Mouse (Mus musculus) megakaryocyte, embryonic 14.5 days (primary cell): ENCODE data around the gene Rad50. TPM values are rescaled to one million over a fixed set of nuclear protein-coding genes. Genes with fewer than 3 reads are reported as not detected.

ENCODE experiments used
- H3K27me3 ChIP-seq: replicated peaks from 2 replicates; pipeline ENCODE3; 2012; ENCODE audit warnings: inconsistent platforms
- H3K36me3 ChIP-seq: replicated peaks from 2 replicates; pipeline ENCODE3; 2012; ENCODE audit warnings: low read length, inconsistent platforms, mixed read lengths
- H3K4me1 ChIP-seq: 2 replicates; pipeline ENCODE4 v1.6.1; 2012; ENCODE audit warnings: inconsistent platforms
- H3K4me3 ChIP-seq: replicated peaks from 2 replicates; pipeline ENCODE3; 2012; ENCODE audit warnings: moderate library complexity, mild to moderate bottlenecking, inconsistent platforms
- H3K9me3 ChIP-seq: 2 replicates; pipeline ENCODE4 v1.6.1; 2012; ENCODE audit warnings: inconsistent platforms
- FLI1 ChIP-seq: IDR thresholded peaks from 2 replicates; pipeline ENCODE4 v1.6.1; 2012; ENCODE audit warnings: low read length, inconsistent platforms, mixed read lengths
- GATA1 ChIP-seq: IDR thresholded peaks from 3 replicates; pipeline ENCODE4 v1.6.1; 2012; ENCODE audit warnings: mixed read lengths, low read length, inconsistent platforms, borderline replicate concordance
- polyA plus RNA-seq: library from polyadenylated mRNA; stranded (reverse); fragments of >175 nt; gene quantifications from 2 replicates; pipeline ENCODE4 v1.2.3, GENCODE M21; 2012; ENCODE audit warnings: low replicate concordance; ENCODE audit not compliant: insufficient read depth

The Rad50 gene
- polyA plus RNA-seq, 1 experiment = 3.2 TPM

- TF ChIP-seq GATA1 = no peak
- TF ChIP-seq FLI1 = no peak
- no peaks in the 10 kb centered on the region for H3K27me3 ChIP-seq
- peaks cover 13% of the 10 kb centered on the region for H3K4me1 ChIP-seq
- H3K4me3 ChIP-seq = no peak overlapping the region
- H3K36me3 ChIP-seq = peaks cover 93% of the 10 kb centered on the region
- no peaks in the 10 kb centered on the region for H3K9me3 ChIP-seq
These were observed 7.8 kb downstream of the Rad50 start for GRCm38 (mm10) chr11:53699351-53699750.

- Histone ChIP-seq H3K4me3 (no peak overlapping the region), H3K27me3 (no peaks in the 10 kb centered on the region), H3K4me1 (peaks cover 11% of the 10 kb centered on the region), H3K36me3 (peaks cover 93% of the 10 kb centered on the region), H3K9me3 (no peaks in the 10 kb centered on the region)
- TF ChIP-seq GATA1 (no peak), FLI1 (no peak)
These were observed 8.6 kb downstream of the Rad50 start for GRCm38 (mm10) chr11:53698521-53698920.

- Histone ChIP-seq H3K4me3 (no peak overlapping the region), H3K27me3 (no peaks in the 10 kb centered on the region), H3K36me3 (peaks cover 72% of the 10 kb centered on the region), H3K4me1 (no peaks in the 10 kb centered on the region), H3K9me3 (no peaks in the 10 kb centered on the region)
- TF ChIP-seq GATA1 (no peak), FLI1 (no peak)
These were observed 15.1 kb downstream of the Rad50 start for GRCm38 (mm10) chr11:53691979-53692378.

GRCm38 (mm10) chr11:53682994-53683530 lies 24.1 kb downstream of the Rad50 start:
- H3K4me3 ChIP-seq = no peak overlapping the region
- H3K27me3 ChIP-seq = no peaks in the 10 kb centered on the region
- peaks cover 88% of the 10 kb centered on the region for H3K36me3 ChIP-seq
- H3K9me3 ChIP-seq = no peaks in the 10 kb centered on the region
- peaks cover 9% of the 10 kb centered on the region; the same call in 1 of the 2 replicates for H3K4me1 ChIP-seq
- TF ChIP-seq FLI1 = no peak
- TF ChIP-seq GATA1 = no peak

GRCm38 (mm10) chr11:53682170-53682569 lies 24.9 kb downstream of the Rad50 start:
- no peaks in the 10 kb centered on the region for H3K9me3 ChIP-seq
- TF ChIP-seq FLI1 (no peak), GATA1 (no peak)
- no peak overlapping the region for H3K4me3 ChIP-seq
- peaks cover 9% of the 10 kb centered on the region; the same call in 1 of the 2 replicates for H3K4me1 ChIP-seq
- peaks cover 90% of the 10 kb centered on the region for H3K36me3 ChIP-seq
- no peaks in the 10 kb centered on the region for H3K27me3 ChIP-seq

- H3K4me1 ChIP-seq = peaks cover 9% of the 10 kb centered on the region; the same call in 1 of the 2 replicates
- no peaks in the 10 kb centered on the region for H3K27me3 ChIP-seq
- H3K4me3 ChIP-seq = no peak overlapping the region
- TF ChIP-seq FLI1 = no peak
- TF ChIP-seq GATA1 = no peak
- H3K36me3 ChIP-seq = peaks cover 90% of the 10 kb centered on the region
- H3K9me3 ChIP-seq = no peaks in the 10 kb centered on the region
These were observed 25.4 kb downstream of the Rad50 start for GRCm38 (mm10) chr11:53681686-53682085.

- no peaks in the 10 kb centered on the region for H3K9me3 ChIP-seq
- no peaks in the 10 kb centered on the region for H3K27me3 ChIP-seq
- H3K36me3 ChIP-seq = peaks cover 88% of the 10 kb centered on the region
- no peak overlapping the region for H3K4me3 ChIP-seq
- TF ChIP-seq GATA1 (no peak), FLI1 (no peak)
- peaks cover 8% of the 10 kb centered on the region; the same call in 1 of the 2 replicates for H3K4me1 ChIP-seq
These were observed 27.0 kb downstream of the Rad50 start for GRCm38 (mm10) chr11:53680141-53680540.

- no peaks in the 10 kb centered on the region for H3K9me3 ChIP-seq
- H3K4me1 ChIP-seq = peaks cover 3% of the 10 kb centered on the region; the same call in 1 of the 2 replicates
- no peak for TF ChIP-seq FLI1
- peaks cover 93% of the 10 kb centered on the region for H3K36me3 ChIP-seq
- no peaks in the 10 kb centered on the region for H3K27me3 ChIP-seq
- H3K4me3 ChIP-seq = no peak overlapping the region
These were observed 35.7 kb downstream of the Rad50 start for GRCm38 (mm10) chr11:53671414-53671813.

- peaks cover 58% of the 10 kb centered on the region for H3K4me1 ChIP-seq
- no peaks in the 10 kb centered on the region for H3K9me3 ChIP-seq
- H3K4me3 ChIP-seq = no peak overlapping the region
- H3K27me3 ChIP-seq = no peaks in the 10 kb centered on the region
- TF ChIP-seq FLI1 (no peak), GATA1 (no peak)
- H3K36me3 ChIP-seq = peaks cover 73% of the 10 kb centered on the region
These were observed 43.0 kb downstream of the Rad50 start for GRCm38 (mm10) chr11:53664091-53664490.

GRCm38 (mm10) chr11:53662794-53663674 lies 44.1 kb downstream of the Rad50 start:
- Histone ChIP-seq H3K27me3 (no peaks in the 10 kb centered on the region), H3K9me3 (no peaks in the 10 kb centered on the region), H3K4me3 (peak overlapping the region; percentile 84), H3K4me1 (peaks cover 64% of the 10 kb centered on the region), H3K36me3 (peaks cover 63% of the 10 kb centered on the region)
- TF ChIP-seq FLI1 (no peak), GATA1 (no peak)
